Mouse (Mus musculus): Measurements from ENCODE around the gene Phlpp2. TPM values are rescaled to one million over a fixed set of nuclear protein-coding genes. Genes with fewer than 3 reads are reported as not detected.

Phlpp2 gene
- total RNA-seq, 2 experiments from 2014 or later = 3.0 to 5.2 TPM

GRCm38 (mm10) chr8:109963421-109963820, 95.1 kb downstream of the Phlpp2 start:
- DNase-seq = no peak

DNA sequence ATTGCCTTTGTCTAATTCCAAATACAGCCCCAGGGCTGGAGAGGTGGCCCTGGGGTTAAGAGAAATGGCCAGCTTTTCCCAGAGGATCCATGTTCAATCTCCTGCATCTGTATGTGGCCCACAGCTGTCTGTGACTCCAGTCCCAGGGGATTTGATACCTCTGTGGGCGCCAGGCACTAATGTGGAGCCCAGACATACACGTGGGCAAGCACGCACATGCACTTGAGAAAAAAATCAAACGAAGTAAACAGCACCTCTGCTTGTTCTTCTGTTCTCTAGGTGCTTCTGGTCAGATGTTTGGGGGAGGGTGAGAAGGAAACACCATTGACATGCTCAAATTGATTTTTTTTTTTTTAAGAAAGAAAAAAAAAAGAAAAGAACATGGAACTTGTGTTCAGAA, 95.8 kb downstream of the Phlpp2 start:
- no peak for DNase-seq

DNA sequence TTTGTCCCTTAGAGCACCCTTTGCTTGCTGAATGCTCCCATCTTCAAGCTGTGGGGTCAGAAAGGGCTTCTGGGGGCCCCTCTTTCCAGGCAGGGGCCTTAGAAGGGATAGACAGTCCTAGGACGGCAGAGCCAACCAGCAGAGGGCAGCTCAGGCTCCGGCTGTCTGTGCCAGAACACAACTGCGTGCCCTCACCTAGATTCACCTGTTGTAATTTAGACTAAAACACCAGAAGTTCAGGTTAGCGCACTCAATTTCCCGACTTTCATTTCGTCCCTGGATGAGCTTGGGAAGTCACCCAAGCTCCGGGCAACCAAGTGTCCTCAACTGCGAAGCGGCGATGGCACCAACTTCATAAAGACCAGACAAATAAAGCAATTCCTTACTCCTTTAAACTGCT, 100.5 kb downstream of the Phlpp2 start:
- DNase-seq = no peak

DNA sequence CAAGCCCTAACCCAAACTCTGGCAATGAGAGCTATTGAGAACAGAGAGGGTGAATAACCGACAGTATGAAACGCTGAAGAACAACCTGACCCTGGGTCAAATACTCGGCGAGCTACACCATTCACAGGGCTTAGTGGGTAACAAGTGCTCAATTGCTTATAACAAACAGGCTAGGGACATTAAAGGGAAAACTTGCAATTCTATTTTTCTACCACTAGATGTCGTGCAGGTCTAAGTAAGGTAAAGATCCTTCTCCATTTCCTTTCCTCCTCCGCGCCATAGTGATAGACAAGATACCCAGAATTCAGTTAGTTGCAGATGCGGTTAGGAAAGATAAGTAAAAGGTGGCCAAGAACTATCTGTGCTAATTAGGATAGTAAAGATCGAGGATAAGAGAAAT, 102.0 kb downstream of the Phlpp2 start:
- DNase-seq = no peak

GRCm38 (mm10) chr8:109972901-109973300, 104.6 kb downstream of the Phlpp2 start:
- no peak for DNase-seq

- no peak for DNase-seq
Measured at GRCm38 (mm10) chr8:109979339-109979738, 111.0 kb downstream of the Phlpp2 start.

DNA sequence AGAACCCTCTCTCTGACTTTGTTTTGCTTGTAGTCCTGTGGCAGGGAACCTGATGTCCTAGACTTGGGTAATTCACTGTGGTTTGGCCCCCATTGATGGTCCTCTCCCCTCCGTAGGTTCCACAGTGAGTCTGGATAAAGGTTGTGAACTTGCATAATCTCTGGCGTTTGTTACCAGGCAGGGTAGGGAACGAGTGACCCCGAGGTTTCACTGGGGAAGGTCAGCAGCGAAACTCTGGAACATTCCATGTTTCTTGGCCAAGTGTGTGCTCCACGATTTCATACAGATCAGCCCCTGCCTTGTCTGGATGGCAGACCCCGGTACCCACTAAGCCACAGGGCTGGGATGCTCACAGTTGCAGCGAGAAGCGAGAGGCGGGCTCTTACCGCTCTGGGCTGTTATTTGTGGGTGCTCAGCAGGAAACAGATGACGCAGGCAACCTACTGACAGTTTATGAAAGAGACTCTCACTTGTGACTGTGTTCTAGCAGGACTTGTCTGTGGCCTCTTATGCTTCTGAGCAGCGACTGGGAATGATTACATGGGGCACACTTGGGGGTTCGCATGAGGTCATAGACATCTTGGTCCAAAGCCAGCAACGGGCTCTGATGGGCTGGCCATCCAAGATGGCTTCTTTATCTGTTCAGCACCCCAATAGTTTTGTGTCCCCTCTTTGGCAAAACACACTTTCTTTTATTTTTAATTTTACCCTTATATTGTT, 114.2 kb downstream of the Phlpp2 start:
- no peak for DNase-seq

GRCm38 (mm10) chr8:109983944-109984343, 115.6 kb downstream of the Phlpp2 start:
- DNase-seq = no peak

GRCm38 (mm10) chr8:109986384-109986783, 118.0 kb downstream of the Phlpp2 start:
- DNase-seq = no peak

DNA sequence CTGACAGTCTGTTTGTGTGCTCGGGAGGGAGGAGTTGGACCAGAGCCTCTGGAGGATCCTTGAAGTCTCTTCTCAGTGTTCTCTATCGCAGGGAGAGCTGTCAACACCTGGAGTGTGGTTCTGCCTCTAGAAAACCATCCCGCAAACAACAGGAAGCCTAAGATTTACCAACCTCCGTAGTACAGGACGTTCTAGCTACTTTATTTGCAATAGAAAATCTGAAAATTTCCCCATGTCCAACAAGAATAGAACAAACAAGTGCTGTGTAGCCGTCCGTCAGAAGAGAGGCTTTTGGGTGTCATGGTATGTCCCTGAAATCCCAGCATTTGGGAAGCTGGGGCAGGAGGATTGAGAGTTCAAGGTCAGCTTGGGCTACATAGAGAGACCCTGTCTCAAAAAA, 119.4 kb downstream of the Phlpp2 start:
- DNase-seq = no peak

DNA sequence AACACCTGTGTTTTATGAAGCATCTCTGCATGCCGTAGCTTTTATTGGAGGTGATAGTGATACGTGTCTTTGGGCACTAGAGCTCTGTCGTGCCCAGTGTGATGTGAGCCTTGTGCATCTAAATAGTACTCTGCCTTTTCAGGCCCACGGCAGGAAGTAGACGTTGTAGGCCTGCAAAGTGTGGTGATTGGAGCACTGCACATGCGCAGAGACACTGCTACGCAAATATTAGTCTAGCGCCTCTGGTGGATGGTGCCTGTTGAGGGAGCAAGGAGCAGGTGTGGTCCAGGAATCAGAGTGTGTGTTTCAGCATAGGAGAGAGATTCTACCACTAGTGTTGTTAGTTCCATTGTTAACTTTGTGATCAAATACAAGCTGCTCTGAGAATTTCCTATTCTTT, 120.8 kb downstream of the Phlpp2 start:
- no peak for DNase-seq

DNA sequence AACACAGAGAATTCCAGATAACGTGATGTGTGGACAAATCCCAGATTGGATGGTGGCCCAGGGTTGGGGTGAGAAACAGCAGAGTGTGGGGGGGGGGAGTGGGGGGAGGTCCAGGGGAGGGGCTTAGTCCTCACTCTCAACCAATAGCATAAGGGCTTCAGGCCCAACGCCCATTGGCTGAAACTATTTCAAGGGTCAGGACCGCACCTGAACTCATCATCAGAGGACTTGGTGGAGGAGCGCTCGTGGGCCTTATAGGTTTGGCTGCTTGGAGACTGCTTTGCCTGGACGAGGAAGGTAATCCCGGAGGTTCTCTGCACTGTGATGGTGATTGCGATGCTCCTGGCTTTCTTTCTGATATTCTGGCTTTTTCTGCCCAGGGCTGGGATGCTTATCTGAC, 121.9 kb downstream of the Phlpp2 start, which contains the start of gene Tat:
Gene Tat, plus strand, starts transcription at position 214 of the 400 bp plus-strand sequence.
- no peak for DNase-seq

GRCm38 (mm10) chr8:109992166-109992565, 123.8 kb downstream of the Phlpp2 start:
- DNase-seq = no peak

DNA sequence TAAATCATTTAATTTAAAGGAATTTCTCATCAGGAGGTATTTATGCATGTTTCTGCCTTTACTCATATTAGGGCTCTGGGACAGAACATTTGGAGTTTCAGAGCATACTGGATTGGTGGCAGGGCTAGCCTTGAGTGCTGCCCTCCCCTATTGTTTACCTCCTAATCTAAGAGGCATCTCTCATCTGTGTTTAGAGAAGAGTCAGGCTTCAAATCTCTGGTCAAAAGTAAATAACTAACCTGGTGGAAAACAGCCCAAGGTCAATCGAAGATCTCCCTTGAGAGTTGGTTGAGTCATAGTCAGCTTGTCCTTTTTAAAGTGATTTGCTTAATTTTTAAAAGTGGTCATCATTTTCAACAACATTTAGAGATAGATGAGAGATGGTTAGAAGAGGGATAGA, 124.6 kb downstream of the Phlpp2 start:
- no peak for DNase-seq

Other genes with a start within 250 kb of the Phlpp2 start
- gene Ist1, start 175.3 kb upstream of the Phlpp2 start, total RNA-seq (2021) = 10 to 100 TPM; 32.3 to 40.7 TPM
- 1 to 10 TPM; 7.5 to 9.5 TPM for gene Zfp821, start 163.0 kb upstream of the Phlpp2 start, total RNA-seq (2021)
- gene Atxn1l, start 130.8 kb upstream of the Phlpp2 start, total RNA-seq (2021) = 10 to 100 TPM; 25.1 to 25.4 TPM
- 10 to 100 TPM; 34.8 to 42.5 TPM for gene Ap1g1, start 90.0 kb upstream of the Phlpp2 start, total RNA-seq (2021)
- gene Marveld3, start 93.7 kb downstream of the Phlpp2 start, total RNA-seq (2021) = under 1 TPM; 0.25 to 0.26 TPM
- not detected for gene Tat, start 121.9 kb downstream of the Phlpp2 start, total RNA-seq (2021)
- not detected for gene Chst4, start 171.2 kb downstream of the Phlpp2 start, total RNA-seq (2021)
- 1 to 10 TPM; 6.1 to 8.2 TPM for gene Zfp612, start 211.2 kb downstream of the Phlpp2 start, total RNA-seq (2021)
- gene Gm21964, start 232.7 kb downstream of the Phlpp2 start, total RNA-seq (2021) = not detected
- not detected for gene Gm17720, start 234.2 kb downstream of the Phlpp2 start, total RNA-seq (2021)

Data from gastrocnemius, postnatal 10 days (tissue).